Mouse (Mus musculus) bone marrow, adult 2 months (tissue): Measurements from ENCODE around the gene Opa1.

ENCODE experiments used
- CTCF ChIP-seq: fragments of 200-500 bp; IDR thresholded peaks from 2 replicates; pipeline ENCODE4 v1.5.1; 2011; ENCODE audit warnings: low read length, control low read depth; ENCODE audit not compliant: control insufficient read depth, insufficient read depth
- POLR2A ChIP-seq: fragments of 200-500 bp; IDR thresholded peaks from 2 replicates; pipeline ENCODE4 v1.6.1; 2011; ENCODE audit warnings: low read depth, mild to moderate bottlenecking, control low read depth, low read length, borderline replicate concordance; ENCODE audit not compliant: control insufficient read depth

DNA sequence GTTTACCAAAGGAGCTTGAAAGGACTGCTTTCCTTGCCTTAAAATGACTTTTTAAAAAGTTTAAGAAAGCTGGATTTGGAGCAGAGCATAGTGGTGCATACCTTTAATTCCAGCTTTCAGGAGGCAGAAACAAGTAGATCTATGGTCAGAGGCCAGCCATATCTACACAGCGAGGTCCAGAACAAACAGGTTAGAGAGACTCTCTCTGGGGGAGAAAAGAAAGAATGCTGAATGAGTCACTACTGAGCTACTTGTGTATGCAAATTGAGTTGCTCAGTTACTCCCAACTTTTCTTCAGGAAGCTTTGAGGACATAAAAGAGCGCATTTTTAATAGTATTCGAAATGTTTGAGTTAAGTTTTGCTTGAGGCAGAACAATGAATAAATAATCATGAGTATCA lies 65.7 kb downstream of the Opa1 start:
- TF ChIP-seq CTCF: no peak
- no peak for TF ChIP-seq POLR2A
